Mouse (Mus musculus): Measurements from ENCODE around the gene Tas1r3.

The Tas1r3 gene

DNA sequence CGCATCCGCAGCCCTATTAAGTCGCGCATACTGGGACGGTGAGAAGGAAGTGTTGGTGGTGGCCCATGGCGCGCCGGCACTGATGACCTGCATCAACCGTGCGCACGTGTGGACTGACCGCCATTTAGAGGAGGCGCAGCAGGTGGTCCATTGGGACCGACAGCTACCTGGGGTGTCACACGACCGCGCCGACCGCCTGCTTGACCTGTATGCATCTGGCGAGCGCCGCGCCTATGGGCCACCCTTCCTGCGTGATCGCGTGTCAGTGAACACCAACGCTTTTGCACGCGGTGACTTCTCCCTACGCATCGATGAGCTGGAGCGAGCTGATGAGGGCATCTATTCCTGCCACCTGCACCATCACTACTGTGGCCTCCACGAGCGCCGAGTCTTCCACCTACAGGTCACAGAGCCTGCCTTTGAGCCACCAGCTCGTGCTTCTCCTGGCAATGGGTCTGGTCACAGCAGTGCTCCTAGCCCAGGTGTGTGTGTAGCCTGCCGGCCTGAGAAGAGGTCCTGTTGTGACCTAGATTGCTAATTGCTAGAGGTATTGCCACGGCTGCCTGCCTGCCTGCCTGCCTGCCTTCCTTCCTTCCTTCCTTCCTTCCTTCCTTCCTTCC is 21.4 kb downstream of the Tas1r3 start:
- no peak for DNase-seq (ENCODE audit: low read depth)

DNA sequence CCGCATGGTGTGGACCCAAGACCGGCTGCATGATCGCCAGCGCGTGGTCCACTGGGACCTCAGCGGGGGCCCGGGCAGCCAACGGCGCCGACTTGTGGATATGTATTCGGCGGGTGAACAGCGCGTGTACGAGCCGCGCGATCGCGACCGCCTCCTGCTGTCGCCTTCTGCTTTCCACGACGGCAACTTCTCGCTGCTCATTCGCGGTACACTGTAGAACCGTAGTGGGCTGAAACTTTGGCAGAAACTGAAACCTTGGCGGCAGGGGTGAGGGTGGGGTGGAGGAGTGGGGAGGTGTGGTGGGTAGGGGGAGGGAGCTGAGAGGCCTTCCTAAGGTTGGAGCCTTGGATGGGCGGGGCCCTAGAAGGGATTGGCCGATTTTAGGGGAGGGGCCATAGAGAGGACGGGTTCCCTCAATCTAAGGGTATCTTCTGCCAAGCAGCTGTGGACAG is 22.1 kb downstream of the Tas1r3 start:
- DNase-seq (ENCODE audit: low read depth) = peak; percentile 66

DNA sequence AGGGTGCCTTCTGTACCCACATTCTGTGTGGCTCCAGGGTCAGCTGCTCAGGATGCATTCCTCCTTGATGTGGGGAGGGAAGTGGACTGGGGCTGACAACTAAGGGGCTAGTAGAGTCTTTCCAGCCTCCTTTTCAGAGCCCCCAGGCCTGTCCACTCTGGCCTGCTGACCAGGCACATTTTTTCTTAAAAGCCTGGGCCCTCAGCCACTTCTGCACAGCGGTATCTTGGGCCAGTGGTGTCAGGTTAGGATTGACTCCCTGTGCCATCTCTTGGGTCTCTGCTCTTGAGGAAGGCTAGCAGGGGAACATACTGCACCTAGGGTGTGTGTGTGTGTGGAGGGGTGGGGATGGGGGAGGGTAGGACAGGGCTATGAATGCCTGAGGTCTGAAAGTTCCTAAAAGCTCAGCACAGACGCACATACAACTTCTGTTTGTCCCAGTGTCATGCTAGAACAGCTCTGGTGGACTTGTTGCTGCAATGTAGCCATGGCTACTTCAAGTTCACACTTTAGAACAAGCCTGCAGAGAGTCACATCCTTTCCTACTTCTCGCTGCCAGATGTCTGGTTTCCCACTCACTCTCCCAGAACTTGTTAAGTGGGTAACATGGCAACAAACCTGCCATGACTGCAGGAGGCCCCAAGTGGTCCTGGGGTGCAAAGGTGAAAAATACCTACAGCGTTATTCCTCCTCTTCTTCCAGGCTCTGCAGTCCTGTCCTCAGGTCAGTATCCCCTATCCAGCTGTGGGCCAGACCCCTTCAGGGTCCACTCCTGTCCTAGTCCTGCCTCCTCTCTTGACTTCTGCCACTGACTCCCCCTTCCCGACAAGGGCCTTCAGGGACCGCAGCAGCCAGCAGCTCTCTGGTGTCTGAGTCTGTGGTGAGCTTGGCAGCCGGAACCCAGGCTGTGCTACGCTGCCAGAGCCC is 22.8 kb downstream of the Tas1r3 start:
- no peak for DNase-seq (ENCODE audit: low read depth)

DNA sequence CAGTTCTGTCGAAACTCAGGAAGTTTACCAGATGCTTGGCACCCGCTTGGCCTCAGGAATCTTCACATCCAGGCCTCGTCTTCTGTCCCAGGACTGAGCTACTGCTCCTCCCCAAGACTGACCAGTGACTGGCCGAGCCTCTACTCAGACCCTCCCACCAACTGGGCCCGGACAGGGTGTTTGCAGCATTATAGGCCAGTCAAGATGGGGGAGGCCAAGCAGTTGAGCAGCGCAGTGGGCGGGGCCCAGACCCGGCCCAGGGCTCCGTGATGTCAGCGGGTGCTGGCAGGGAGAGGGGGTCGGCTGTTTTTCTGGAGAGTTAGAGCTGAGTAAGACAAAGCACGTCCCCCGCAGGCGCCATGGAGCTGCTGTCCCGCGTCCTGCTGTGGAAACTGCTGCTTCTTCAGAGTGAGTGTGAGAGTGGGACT is 23.7 kb downstream of the Tas1r3 start, which contains the start of gene Mxra8:
Gene Mxra8, plus strand, starts transcription at position 198 of the 428 bp plus-strand sequence.
- peak; percentile 96 for DNase-seq (ENCODE audit: low read depth)

DNA sequence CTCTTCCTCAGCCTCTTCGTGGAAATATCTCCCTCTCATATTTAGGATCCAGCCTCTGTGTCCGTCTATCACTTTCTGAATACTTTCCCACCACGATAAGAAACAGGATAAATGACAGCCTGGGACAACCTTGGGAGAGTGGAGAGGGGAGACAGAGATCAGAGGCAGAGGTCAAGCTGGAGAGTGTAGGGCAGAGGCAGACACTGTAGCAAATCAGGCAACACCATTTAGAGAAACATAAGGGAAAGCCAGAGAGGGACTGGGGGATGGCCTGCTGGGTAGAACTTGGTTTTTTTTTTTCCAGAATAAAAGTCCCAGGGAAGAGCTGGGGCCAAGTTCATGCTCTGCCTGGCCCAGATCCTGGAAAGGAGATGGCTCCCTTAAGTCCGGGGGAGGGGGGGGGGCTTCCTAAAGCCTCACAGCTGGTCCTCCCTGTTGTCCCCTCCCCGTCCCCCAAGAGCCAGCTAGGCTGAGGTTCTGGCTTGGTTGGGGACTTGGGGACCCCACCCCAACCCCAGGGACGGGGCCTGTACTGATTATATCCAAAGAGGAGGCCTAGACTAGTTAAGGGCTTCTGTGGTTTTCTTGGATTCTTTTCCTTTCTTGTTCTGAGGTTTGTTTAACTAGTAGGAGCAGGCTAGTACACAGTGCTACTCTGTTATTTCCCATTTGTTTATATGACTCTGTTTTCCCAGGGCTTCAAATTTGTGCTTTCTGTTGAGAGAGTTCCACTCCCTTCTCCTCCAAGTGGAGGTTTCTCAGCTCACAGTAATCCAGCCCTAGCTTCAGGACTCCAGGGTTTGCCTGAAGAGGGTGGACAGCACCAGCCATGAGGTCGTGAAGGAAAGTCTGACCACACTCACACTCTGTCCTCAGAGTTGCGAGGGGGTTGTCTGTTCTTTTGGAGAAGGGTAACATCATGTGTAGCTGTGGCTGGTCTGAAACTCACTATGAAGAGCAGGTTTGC is 24.7 kb downstream of the Tas1r3 start:
- peak; percentile 66 for DNase-seq (ENCODE audit: low read depth)

DNA sequence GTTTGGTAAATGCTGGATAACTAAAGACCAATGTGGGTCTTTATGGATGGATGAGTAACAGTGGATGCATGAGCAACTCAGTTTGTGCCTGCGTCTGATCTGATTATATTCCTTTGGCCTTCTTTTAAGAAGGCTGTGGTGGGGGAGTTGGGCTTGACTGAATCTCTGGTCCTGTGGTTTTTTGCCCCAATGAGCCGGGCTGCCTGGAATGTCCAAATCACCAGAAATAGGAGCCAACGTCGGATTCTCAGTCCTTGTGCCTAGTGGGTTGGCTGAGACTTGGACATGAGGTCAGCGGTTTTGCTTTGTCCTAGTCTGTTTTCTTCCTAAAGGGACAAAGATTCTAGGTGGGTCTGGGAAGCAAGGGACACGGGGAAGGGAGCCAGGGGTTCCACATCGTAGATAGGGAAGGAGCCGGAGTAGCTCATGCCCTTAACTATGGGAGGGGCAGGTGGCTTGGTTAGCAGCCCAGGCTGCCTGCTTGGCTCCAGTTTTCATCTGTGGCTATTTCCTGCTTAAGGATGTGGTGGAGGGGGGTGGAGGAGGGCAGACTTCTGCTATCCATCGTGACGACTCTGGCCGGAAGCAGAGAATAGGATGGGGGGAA is 25.7 kb downstream of the Tas1r3 start:
- peak; percentile 89 for DNase-seq (ENCODE audit: low read depth)

DNA sequence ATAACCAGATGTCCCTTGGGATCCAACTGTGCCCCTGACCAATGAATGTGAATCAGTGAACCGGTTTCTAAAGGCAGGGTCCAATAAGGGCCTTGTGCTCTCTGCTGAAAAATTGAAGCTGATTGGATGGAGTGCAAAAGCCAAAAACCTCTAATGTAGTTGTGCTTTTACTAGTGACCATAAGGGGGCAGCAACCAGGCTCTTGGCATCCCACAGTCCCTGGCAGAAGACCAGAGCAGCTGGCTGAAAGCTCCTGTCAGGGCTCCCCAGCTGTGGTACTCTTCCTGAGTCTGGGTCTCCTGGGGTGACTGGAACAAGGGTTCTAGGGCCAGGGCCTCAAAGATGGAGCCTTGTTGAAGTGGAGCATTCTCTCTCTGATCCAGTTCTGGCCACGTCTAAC is 29.3 kb downstream of the Tas1r3 start:
- peak; percentile 67 for DNase-seq (ENCODE audit: low read depth)

DNA sequence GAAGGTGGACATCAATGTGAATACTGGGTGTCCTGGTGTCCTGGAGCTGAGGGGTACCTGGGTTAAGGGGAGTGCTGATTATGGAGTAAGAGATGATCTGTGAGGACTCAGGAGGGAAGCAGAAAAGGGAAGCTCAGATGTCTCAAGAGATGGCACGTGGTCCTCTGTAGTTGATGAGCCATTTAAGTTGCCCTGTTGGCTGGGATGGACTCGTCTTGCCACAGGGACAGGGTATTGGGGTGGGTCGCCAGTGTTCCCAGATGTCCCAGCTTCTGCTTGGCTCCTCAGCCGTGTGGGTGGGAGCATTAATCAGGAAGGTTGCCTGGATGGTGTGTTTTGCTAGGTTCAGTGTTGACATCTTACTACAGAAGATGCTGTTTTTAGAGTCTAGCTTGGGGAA is 29.9 kb downstream of the Tas1r3 start:
- DNase-seq (ENCODE audit: low read depth) = no peak

DNA sequence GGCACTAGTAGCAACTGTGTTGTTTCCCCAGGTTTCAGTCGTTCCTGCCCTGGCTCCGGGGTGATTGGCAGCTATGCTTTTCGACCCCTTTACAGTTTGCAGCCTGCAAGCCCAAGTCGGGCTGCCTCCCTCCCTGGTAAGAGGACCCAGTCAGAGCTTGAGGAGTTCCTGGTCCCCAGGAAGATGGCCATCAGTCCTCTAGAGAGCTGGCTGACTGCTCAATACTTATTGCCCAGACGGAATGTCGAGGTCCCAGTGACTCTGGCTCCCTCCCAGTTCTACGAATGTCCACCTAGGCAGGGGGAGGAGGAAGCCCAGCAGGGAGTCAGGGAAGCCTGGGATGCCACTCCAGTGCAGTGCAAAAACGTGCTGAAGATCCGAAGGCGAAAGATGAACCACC is 30.8 kb downstream of the Tas1r3 start:
- DNase-seq (ENCODE audit: low read depth) = no peak

DNA sequence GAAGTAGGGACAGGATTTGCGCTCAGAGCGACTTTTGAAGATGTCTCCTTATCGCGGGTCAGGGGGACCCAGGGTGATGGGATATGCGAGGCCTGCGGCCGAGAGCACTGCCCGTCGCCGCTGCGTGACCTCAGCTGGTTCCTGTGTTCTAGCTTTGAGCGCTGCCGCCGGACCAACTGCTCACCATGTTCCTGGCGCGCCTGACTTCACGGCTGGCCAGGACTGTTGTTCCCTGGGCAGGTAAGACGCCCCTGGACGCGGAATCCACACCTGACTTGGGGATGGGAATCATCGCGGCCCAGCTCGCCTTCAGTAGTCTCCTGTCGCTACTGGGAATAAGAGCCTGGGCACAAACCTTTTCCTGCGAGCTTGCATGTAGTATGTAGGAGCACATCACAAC is 31.3 kb downstream of the Tas1r3 start:
- no peak for DNase-seq (ENCODE audit: low read depth)

DNA sequence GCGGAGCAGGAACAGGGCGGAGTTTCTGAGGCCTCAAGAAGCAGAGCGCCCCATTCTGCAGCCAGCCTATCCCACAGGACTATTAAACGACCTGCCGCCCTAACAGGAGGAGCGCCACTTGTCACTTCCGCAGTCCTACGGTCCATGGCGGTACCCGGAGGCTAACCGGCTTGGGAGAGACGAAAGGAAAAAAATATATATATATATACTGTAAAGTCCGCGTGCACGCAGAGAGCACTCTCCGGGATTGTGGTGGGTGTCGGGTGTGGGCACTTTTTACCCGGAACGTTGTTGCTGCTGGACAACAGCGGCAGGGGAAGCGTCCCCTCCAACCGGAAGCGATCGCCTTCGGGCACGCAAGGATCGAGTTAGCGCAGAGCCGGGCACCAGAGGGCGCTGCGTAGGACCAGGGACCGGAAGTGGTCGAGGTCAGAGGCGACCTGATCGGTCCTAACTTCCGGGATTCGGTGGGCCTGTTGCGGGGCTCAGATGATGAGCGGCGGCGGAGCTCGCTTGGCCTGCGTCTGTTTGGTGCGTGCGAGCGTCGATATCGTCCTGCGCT is 31.9 kb downstream of the Tas1r3 start, which contains the start of gene Aurkaip1:
Gene Aurkaip1, plus strand, starts transcription at position 68 of the 562 bp plus-strand sequence.
- DNase-seq (ENCODE audit: low read depth) = peak; percentile 86

DNA sequence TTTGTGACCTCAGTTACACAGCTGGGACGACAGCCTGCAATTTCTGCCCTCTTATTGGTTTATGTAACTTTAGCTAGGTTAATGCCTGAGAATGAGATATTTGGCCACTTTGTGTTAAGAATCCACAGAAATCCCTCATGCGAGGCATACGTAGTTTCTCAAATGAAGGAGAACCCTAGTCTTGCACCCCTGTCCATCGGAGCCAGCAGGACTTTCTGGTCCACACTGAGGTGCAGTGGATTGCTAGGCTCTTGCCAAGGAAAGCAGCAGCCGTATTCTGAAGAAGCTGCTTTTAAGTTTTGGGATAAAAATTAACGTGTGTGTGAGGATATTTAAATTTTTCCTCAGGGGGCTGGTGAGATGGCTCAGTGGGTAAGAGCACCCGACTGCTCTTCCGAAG is 32.6 kb downstream of the Tas1r3 start:
- no peak for DNase-seq (ENCODE audit: low read depth)

DNA sequence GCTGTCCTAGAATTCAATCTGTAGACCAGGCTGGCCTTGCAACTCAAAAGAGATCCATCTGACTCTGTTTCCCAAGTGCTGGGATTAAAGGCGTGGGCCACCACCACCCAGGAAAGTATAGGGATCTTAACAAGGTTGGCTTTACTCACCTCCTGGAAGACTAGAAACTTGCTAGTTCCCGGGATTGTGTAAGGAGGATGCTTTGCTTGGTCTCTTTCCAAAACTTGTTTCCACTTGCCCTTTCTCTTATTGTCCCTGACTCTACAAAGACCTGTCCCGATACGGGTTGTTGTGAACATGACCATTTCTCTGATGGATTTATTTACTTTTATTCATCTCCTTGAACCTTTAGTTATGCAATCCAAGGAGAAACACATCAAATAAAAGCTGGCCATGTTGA is 33.3 kb downstream of the Tas1r3 start:
- DNase-seq (ENCODE audit: low read depth) = no peak

DNA sequence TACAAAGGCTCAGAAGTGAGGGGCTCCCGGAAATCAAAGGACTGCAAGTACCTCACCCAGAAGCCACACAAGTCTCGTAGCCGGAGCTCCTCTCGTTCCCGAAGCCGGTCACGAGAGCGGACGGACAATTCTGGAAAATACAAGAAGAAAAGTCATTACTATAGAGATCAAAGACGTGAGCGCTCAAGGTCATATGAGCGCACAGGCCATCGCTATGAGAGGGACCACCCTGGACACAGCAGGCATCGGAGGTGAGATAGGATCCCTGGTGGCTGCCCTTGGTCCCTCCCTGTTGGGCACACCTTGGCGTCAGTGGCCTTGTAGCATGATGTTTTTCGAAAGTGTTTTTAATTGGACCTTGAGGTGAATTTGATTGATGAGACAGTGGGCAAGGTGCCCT is 39.7 kb downstream of the Tas1r3 start:
- no peak for DNase-seq (ENCODE audit: low read depth)

DNA sequence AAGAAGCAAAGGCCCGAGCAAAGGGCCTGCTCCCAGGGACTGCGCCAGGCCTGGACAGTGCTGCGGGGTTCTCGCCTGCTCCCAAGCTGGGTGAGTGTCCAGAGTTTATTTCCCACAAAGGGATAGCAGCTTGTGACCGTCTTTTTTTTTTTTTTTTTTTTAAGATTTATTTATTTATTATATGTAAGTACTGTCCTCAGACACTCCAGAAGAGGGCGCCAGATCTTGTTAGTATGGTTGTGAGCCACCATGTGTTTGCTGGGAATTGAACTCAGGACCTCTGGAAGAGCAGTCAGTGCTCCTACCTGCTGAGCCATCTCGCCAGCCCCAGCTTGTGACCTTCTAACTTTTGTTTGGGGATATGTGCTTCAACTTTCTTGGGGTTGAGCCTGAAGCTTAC is 42.1 kb downstream of the Tas1r3 start:
- DNase-seq (ENCODE audit: low read depth) = no peak

DNA sequence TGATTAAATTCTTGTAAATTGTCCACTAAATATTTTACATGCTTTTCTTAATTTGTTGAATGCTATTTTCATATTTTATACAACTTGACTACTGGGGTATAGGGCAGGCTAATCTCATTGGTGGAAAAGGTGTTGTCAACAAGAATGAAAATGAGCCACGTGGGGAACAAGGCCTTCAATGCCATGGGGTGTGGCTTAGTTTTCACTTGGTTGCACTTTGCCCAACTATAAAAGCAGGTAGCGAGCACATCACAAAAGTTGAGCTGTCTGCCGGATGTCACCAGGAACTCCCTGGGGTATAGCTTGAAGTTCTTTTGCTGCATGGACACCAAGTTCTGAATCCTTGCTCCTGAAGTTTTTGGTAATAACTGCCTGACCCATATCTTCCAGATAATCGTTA is 45.6 kb downstream of the Tas1r3 start:
- DNase-seq (ENCODE audit: low read depth) = no peak

DNA sequence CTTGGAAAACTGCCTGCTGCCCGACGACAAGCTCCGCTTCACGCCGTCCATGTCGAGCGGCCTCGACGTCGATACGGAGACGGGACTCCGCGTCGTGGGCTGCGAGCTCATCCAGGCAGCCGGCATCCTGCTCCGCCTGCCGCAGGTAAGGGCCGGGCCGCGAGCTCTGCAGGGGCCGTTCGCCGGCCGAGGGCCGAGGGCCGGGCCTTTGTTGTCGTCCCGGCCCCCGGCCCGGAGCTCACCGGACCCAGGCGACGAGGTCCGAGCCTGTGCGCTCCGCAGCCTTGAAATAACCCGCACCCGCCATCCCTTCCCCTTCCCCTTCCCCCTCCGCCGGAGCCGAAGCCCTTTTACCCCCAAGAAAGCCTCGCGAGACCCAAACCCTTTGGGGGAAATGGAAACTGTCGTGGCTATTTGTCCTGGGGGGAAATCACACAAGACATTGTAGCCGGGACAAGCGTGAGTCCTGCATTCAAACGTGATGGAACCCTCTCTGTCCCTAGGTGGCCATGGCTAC is 50.4 kb downstream of the Tas1r3 start:
- no peak for DNase-seq (ENCODE audit: low read depth)

DNA sequence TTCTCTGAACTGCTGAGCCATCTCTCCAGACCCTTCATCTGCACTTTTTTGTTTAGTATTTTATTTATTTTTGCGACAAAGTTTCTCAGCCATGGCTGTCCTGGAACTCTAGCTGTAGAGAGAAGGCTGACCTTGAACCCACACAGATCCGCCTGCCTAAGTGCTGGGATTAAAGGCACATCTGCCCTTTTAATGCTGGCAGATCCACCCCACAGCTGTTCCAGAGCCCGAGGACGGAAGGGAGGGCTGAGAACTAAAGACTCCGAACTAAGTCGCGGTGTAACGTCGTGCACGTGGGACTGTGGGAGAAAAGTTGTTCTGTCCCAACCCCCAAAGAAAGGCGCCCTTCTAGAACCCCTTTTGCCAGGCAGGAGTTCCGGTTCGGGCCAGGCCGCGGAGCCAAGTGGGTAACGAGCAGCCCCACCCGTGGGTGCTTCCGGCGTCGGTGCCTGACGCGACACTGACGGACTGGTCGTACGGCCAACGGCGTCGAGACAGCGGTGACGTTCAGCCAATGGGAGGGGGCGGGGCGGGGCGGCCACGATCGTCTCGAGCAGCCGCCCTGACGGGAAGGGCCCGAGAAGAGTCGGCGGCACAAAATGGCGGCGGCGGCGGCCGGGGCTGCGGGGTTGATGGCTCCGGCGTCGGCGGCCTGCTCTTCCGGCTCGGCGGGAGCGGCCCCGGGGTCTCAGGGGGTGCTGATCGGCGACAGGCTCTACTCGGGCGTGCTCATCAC is 51.1 kb downstream of the Tas1r3 start, which contains the start of gene Ccnl2:
Gene Ccnl2, plus strand, starts transcription at position 561 of the 736 bp plus-strand sequence.
- peak; percentile 86 for DNase-seq (ENCODE audit: low read depth)
